In the genomic region with DNA sequence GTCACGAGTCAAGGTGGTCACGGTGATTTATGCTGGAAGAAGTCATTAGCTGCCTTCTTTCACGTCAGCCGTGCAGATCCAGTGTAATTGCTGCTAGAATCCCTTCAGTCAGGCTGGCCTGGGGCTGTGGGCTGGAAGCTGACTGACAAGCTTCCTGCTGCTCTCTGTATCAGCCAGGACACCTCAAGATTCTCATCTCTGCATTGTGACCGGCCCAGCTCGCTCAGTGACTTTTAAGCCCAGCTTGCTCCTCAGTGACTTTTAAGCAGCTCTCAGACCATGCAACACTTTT, we compare ENCODE assay signal across 14 mouse cellular contexts.
DNase-seq lines count a peak whose midpoint lies in the region; ATAC-seq lines count a peak whose summit lies in the region.
"Had no signal": no experiment of that assay in that cellular context is flagged by ENCODE, and none has a peak within 500 bp of the region (broad histone marks: within the 10 kb centered on the region; RNA-seq: fewer than 3 reads in every experiment).

No protein-coding gene starts in this region.

- no peak overlapping the region for H3K4me2 ChIP-seq in kidney, embryonic 15.5 days
- no peak overlapping the region for H3K4me2 ChIP-seq in hindbrain, embryonic 13.5 days
- H3K4me2 ChIP-seq in neural tube, embryonic 13.5 days: no peak overlapping the region
- H3K4me2 ChIP-seq: forebrain, embryonic 15.5 days; heart, embryonic 15.5 days; liver, embryonic 15.5 days had no signal

- H3K27me3 ChIP-seq in kidney, embryonic 15.5 days: no peaks in the 10 kb centered on the region
- H3K27me3 ChIP-seq in hindbrain, embryonic 13.5 days: 0 out of 2 replicates have a peak, but pooled peaks cover 4% of the 10 kb centered on the region
- H3K27me3 ChIP-seq in neural tube, embryonic 13.5 days: no peaks in the 10 kb centered on the region; the same call in 1 of the 2 replicates
- H3K27me3 ChIP-seq: forebrain, embryonic 15.5 days; heart, embryonic 15.5 days; liver, embryonic 15.5 days had no signal

- H3K9me3 ChIP-seq in kidney, embryonic 15.5 days (replicated peaks): peaks cover 6% of the 10 kb centered on the region; the same call in 1 of the 2 replicates
- peaks cover 7% of the 10 kb centered on the region; the same call in 1 of the 2 replicates for H3K9me3 ChIP-seq in hindbrain, embryonic 13.5 days
- 0 out of 2 replicates have a peak, but pooled peaks cover 6% of the 10 kb centered on the region for H3K9me3 ChIP-seq in neural tube, embryonic 13.5 days

- ATAC-seq in kidney, embryonic 15.5 days (replicated peaks; ENCODE audit: low FRiP score): no peak
- 0 out of 2 replicates have a peak, but pooled peaks have one; percentile 46 for ATAC-seq in hindbrain, embryonic 13.5 days (ENCODE audit: low FRiP score)
- peak; percentile 59 for ATAC-seq in neural tube, embryonic 13.5 days (ENCODE audit: low read depth)
- ATAC-seq: forebrain, embryonic 15.5 days had no signal

- no peaks in the 10 kb centered on the region for H3K36me3 ChIP-seq in kidney, embryonic 15.5 days
- H3K36me3 ChIP-seq in hindbrain, embryonic 13.5 days: no peaks in the 10 kb centered on the region; the same call in 1 of the 2 replicates
- no peaks in the 10 kb centered on the region for H3K36me3 ChIP-seq in neural tube, embryonic 13.5 days
- H3K36me3 ChIP-seq: forebrain, embryonic 15.5 days; heart, embryonic 15.5 days; liver, embryonic 15.5 days had no signal

- 35% methylated on average over 6 of the region's 6 CpGs for WGBS in kidney, embryonic 15.5 days
- WGBS in hindbrain, embryonic 13.5 days: 25% methylated on average over 6 of the region's 6 CpGs
- 32% methylated on average over 6 of the region's 6 CpGs for WGBS in neural tube, embryonic 13.5 days

- peaks cover 20% of the 10 kb centered on the region for H3K4me1 ChIP-seq in kidney, embryonic 15.5 days
- H3K4me1 ChIP-seq in hindbrain, embryonic 13.5 days (replicated peaks): peaks cover 14% of the 10 kb centered on the region
- peaks cover 17% of the 10 kb centered on the region for H3K4me1 ChIP-seq in neural tube, embryonic 13.5 days (replicated peaks)
- H3K4me1 ChIP-seq: forebrain, embryonic 15.5 days; liver, embryonic 15.5 days had no signal

- no peak for DNase-seq in kidney, postnatal 10 days
- DNase-seq in embryo, embryonic 11 days: peak; percentile 49
- no peak for DNase-seq in left cerebral cortex, adult 18-20 months (ENCODE audit: low spot score in 2 of 2)
- no peak for DNase-seq in heart, adult 8-10 months (ENCODE audit: low spot score)
- DNase-seq: cerebellum, adult 18-20 months; gastrocnemius, postnatal 36 days; kidney, adult 18-20 months had no signal

- H3K9ac ChIP-seq in kidney, embryonic 15.5 days: no peak overlapping the region
- H3K9ac ChIP-seq in hindbrain, embryonic 13.5 days: no peak overlapping the region
- no peak overlapping the region for H3K9ac ChIP-seq in neural tube, embryonic 13.5 days
- H3K9ac ChIP-seq: forebrain, embryonic 15.5 days; heart, embryonic 15.5 days; liver, embryonic 15.5 days had no signal

- no peak overlapping the region for H3K4me3 ChIP-seq in kidney, embryonic 15.5 days (replicated peaks)
- H3K4me3 ChIP-seq in hindbrain, embryonic 13.5 days: no peak overlapping the region
- no peak overlapping the region for H3K4me3 ChIP-seq in neural tube, embryonic 13.5 days
- H3K4me3 ChIP-seq: forebrain, embryonic 15.5 days; heart, embryonic 15.5 days; liver, embryonic 15.5 days; myocyte had no signal

- peak overlapping the region; percentile 52; the same call in 1 of the 2 replicates for H3K27ac ChIP-seq in kidney, embryonic 15.5 days
- H3K27ac ChIP-seq in hindbrain, embryonic 13.5 days: peak overlapping the region; percentile 60
- peak overlapping the region; percentile 75 for H3K27ac ChIP-seq in neural tube, embryonic 13.5 days (replicated peaks)
- H3K27ac ChIP-seq: forebrain, embryonic 15.5 days; heart, embryonic 15.5 days; liver, embryonic 15.5 days had no signal
